Mouse (Mus musculus) stomach, embryonic 14.5 days (tissue): Measurements from ENCODE around the gene Atp6v1g1. TPM values are rescaled to one million over a fixed set of nuclear protein-coding genes. Genes with fewer than 3 reads are reported as not detected.
A peak's percentile ranks its signal among the peaks of the same experiment; 100 is the strongest.

Experiments used
- ATAC-seq: fragments of 200-750 bp; cut with Nextera tagmentation; 2 replicates; pipeline ENCODE4 v1.8.0; 2017; ENCODE audit warnings: low read depth, moderate TSS enrichment; ENCODE audit not compliant: insufficient number of reproducible peaks, insufficient read depth, low FRiP score
- H3K27ac ChIP-seq: fragments of 300-500 bp; sonication (generic); 2 replicates; pipeline ENCODE4 v1.5.1; 2014; ENCODE audit warnings: mild to moderate bottlenecking, low read length, moderate library complexity, mixed read lengths
- H3K27me3 ChIP-seq: fragments of 300-500 bp; sonication (generic); 2 replicates; pipeline ENCODE4 v1.6.1; 2014; ENCODE audit warnings: low read length, control low read depth, mixed read lengths; ENCODE audit not compliant: control insufficient read depth, insufficient read depth
- H3K36me3 ChIP-seq: fragments of 300-500 bp; sonication (generic); 2 replicates; pipeline ENCODE4 v1.6.1; 2014; ENCODE audit warnings: mild to moderate bottlenecking, control low read depth, low read length, moderate library complexity, mixed read lengths; ENCODE audit not compliant: control insufficient read depth, insufficient read depth
- H3K4me1 ChIP-seq: fragments of 300-500 bp; sonication (generic); 2 replicates; pipeline ENCODE4 v1.6.1; 2014; ENCODE audit warnings: low read length, control low read depth, mixed read lengths; ENCODE audit not compliant: control insufficient read depth, insufficient read depth
- H3K4me2 ChIP-seq: fragments of 300-500 bp; sonication (generic); replicated peaks from 2 replicates; pipeline ENCODE4 v1.6.1; 2014; ENCODE audit warnings: low read depth, low read length, control low read depth
- H3K4me3 ChIP-seq: fragments of 300-500 bp; sonication (generic); 2 replicates; pipeline ENCODE4 v1.5.1; 2014; ENCODE audit warnings: low read depth, low read length, control low read depth
- H3K9ac ChIP-seq: fragments of 300-500 bp; sonication (generic); replicated peaks from 2 replicates; pipeline ENCODE4 v1.6.1; 2014; ENCODE audit warnings: low read depth, mild to moderate bottlenecking, control low read depth, low read length, moderate library complexity, mixed read lengths
- H3K9me3 ChIP-seq: fragments of 300-500 bp; sonication (generic); 2 replicates; pipeline ENCODE4 v1.6.1; 2016; ENCODE audit warnings: low read depth, low read length, control low read depth; ENCODE audit not compliant: control insufficient read depth
- WGBS: fragments of 180-500 bp; shearing (Covaris S2); extraction: QIAGEN DNeasy Blood & Tissue Kit; methylation state at CpG from one replicate; pipeline ENCODE4 v1.1.7; 2014; 5-methylcytosine and 5-hydroxymethylcytosine counted together
- polyA plus RNA-seq: library from polyadenylated mRNA; unstranded; fragments of >200 nt; fragmentation: Nextera tagmentation; extraction: Ambion mirVana; gene quantifications from 2 replicates; pipeline ENCODE4 v1.2.1, GENCODE M21; 2014

Atp6v1g1 gene
- polyA plus RNA-seq = 267 and 268 TPM in 2 replicates

- no peaks in the 10 kb centered on the region for H3K27me3 ChIP-seq
- peak within 1 kb of the TSS; percentile 80 for H3K9ac ChIP-seq
- peak within 1 kb of the TSS; percentile 84 for H3K4me3 ChIP-seq
- peaks cover 12% of the 10 kb centered on the region for H3K36me3 ChIP-seq
- H3K4me1 ChIP-seq = peaks cover 20% of the 10 kb centered on the region; the same call in 1 of the 2 replicates
- peak within 1 kb of the TSS; percentile 60 for H3K4me2 ChIP-seq
- H3K27ac ChIP-seq = peak within 1 kb of the TSS; percentile 69
- under 1% methylated on average over 46 of the region's 57 CpGs for WGBS
- peak; percentile 95 for ATAC-seq
- no peaks in the 10 kb centered on the region for H3K9me3 ChIP-seq
Observed at GRCm38 (mm10) chr4:63544494-63545230, at the start of gene Atp6v1g1. Gene Atp6v1g1 (plus strand): TSS chr4:63544772.

DNA sequence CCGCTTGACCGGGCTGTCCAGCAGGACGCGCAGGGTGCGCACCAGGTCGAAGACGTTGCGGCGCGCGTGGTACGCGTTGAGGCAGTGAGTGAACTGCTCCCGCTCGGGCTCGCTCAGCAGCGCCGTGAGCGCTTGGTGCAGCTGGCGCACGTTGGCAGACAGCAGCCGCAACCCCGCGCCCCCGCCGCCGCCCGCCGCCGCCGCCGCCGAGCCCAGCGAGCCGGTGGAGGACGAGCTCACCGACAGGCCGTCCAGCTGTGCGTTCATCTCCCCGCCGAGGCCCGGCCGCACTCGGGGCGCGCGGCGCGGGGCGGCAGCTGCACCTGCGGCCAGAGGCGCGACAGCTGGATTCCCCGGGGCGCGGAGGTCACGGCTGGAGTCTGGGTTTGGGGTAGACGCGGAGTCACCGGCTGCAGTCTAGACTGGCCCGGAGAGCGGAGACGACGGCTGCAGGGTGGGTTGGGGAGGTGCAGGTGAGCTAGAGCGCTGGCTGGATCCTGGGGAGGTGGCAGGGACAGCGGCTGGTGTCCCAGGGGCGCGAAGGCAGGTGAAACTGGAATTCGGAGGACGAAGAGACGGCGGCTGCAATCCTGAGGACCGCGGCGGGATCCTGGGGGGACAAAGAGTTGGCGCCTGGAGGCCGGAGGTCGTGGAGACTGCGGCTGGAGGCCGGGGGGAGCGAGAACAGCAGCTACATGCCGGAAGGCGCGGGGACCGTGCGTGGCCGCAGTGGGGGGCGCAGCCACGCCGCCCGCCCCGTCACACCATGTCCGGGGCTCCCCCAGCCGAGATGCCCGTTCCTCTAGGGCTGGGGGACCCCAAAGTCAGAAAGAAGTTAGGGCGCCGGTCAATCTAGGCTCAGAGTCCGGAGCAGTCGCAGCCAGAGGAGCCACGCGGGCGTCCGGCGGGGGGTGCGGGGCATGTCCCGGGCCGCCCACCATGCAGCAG lies 49.3 kb upstream of the Atp6v1g1 start:
- Histone ChIP-seq H3K27me3 (0 out of 2 replicates have a peak, but pooled peaks cover 3% of the 10 kb centered on the region), H3K9ac (peak overlapping the region; percentile 57), H3K4me2 (peak overlapping the region; percentile 94), H3K4me3 (peak overlapping the region; percentile 64), H3K36me3 (no peaks in the 10 kb centered on the region), H3K9me3 (no peaks in the 10 kb centered on the region), H3K27ac (no peak overlapping the region), H3K4me1 (peaks cover 6% of the 10 kb centered on the region; the same call in 1 of the 2 replicates)
- under 1% methylated on average over 86 of the region's 107 CpGs for WGBS
- ATAC-seq = peak; percentile 56

GRCm38 (mm10) chr4:63495915-63496278 lies 48.7 kb upstream of the Atp6v1g1 start, which contains the start of gene Whrn:
Gene Whrn (minus strand): TSS chr4:63495991.
- Histone ChIP-seq H3K4me1 (peaks cover 6% of the 10 kb centered on the region; the same call in 1 of the 2 replicates), H3K27me3 (0 out of 2 replicates have a peak, but pooled peaks cover 3% of the 10 kb centered on the region), H3K27ac (no peak within 1 kb of the TSS), H3K9ac (peak within 1 kb of the TSS; percentile 57), H3K36me3 (no peaks in the 10 kb centered on the region), H3K4me3 (peak within 1 kb of the TSS; percentile 64), H3K9me3 (no peaks in the 10 kb centered on the region), H3K4me2 (peak within 1 kb of the TSS; percentile 94)
- ATAC-seq = peak; percentile 78
- 1% methylated on average over 30 of the region's 34 CpGs for WGBS

GRCm38 (mm10) chr4:63496312-63496711 lies 48.3 kb upstream of the Atp6v1g1 start:
- ATAC-seq = no peak
- H3K27me3 ChIP-seq = 0 out of 2 replicates have a peak, but pooled peaks cover 3% of the 10 kb centered on the region
- peaks cover 6% of the 10 kb centered on the region; the same call in 1 of the 2 replicates for H3K4me1 ChIP-seq
- 0 out of 2 replicates have a peak overlapping the region, but pooled peaks have one; percentile 2 for H3K9ac ChIP-seq
- peak overlapping the region; percentile 94 for H3K4me2 ChIP-seq
- WGBS = 15% methylated on average over 5 of the region's 6 CpGs
- no peak overlapping the region for H3K27ac ChIP-seq
- no peaks in the 10 kb centered on the region for H3K9me3 ChIP-seq
- H3K36me3 ChIP-seq = no peaks in the 10 kb centered on the region
- H3K4me3 ChIP-seq = peak overlapping the region; percentile 64

GRCm38 (mm10) chr4:63498346-63498745 lies 46.2 kb upstream of the Atp6v1g1 start:
- peaks cover 6% of the 10 kb centered on the region; the same call in 1 of the 2 replicates for H3K4me1 ChIP-seq
- H3K9ac ChIP-seq = no peak overlapping the region
- no peak overlapping the region for H3K27ac ChIP-seq
- 0 out of 2 replicates have a peak, but pooled peaks cover 3% of the 10 kb centered on the region for H3K27me3 ChIP-seq
- no peak overlapping the region for H3K4me3 ChIP-seq
- no peak overlapping the region for H3K4me2 ChIP-seq
- 33% methylated on average over 3 of the region's 3 CpGs for WGBS
- no peaks in the 10 kb centered on the region for H3K36me3 ChIP-seq
- H3K9me3 ChIP-seq = no peaks in the 10 kb centered on the region
- no peak for ATAC-seq

GRCm38 (mm10) chr4:63501050-63501449 lies 43.5 kb upstream of the Atp6v1g1 start:
- Histone ChIP-seq H3K4me3 (no peak overlapping the region), H3K36me3 (no peaks in the 10 kb centered on the region), H3K27me3 (no peaks in the 10 kb centered on the region), H3K9me3 (no peaks in the 10 kb centered on the region), H3K9ac (no peak overlapping the region), H3K4me1 (no peaks in the 10 kb centered on the region), H3K4me2 (no peak overlapping the region), H3K27ac (no peak overlapping the region)
- no peak for ATAC-seq
- 67% methylated on average over 5 of the region's 5 CpGs for WGBS

- no peaks in the 10 kb centered on the region for H3K36me3 ChIP-seq
- no peaks in the 10 kb centered on the region for H3K9me3 ChIP-seq
- H3K4me3 ChIP-seq = no peak overlapping the region
- H3K4me2 ChIP-seq = no peak overlapping the region
- no peaks in the 10 kb centered on the region for H3K4me1 ChIP-seq
- 82% methylated on average over 5 of the region's 5 CpGs for WGBS
- no peak overlapping the region for H3K27ac ChIP-seq
- H3K9ac ChIP-seq = no peak overlapping the region
- H3K27me3 ChIP-seq = no peaks in the 10 kb centered on the region
- no peak for ATAC-seq
Observed at GRCm38 (mm10) chr4:63503949-63504348, 40.6 kb upstream of the Atp6v1g1 start.

GRCm38 (mm10) chr4:63507478-63507877 lies 37.1 kb upstream of the Atp6v1g1 start:
- Histone ChIP-seq H3K9me3 (no peaks in the 10 kb centered on the region), H3K27ac (no peak overlapping the region), H3K27me3 (no peaks in the 10 kb centered on the region), H3K36me3 (no peaks in the 10 kb centered on the region), H3K4me3 (no peak overlapping the region), H3K9ac (no peak overlapping the region), H3K4me2 (no peak overlapping the region), H3K4me1 (no peaks in the 10 kb centered on the region)
- no peak for ATAC-seq
- WGBS = 73% methylated on average over 5 of the region's 5 CpGs
